ENCODE assay signal across 19 mouse cellular contexts in genomic region chrX:20872928-20873500, GRCm38 (mm10). TPM values are rescaled to one million over a fixed set of nuclear protein-coding genes. Genes with fewer than 3 reads are reported as not detected.
DNase-seq lines count a peak whose midpoint lies in the region; ATAC-seq and TF ChIP-seq lines count a peak whose summit lies in the region.
"Had no signal": no experiment of that assay in that cellular context is flagged by ENCODE, and none has a peak within 500 bp of the region (broad histone marks: within the 10 kb centered on the region; RNA-seq: fewer than 3 reads in every experiment).

No protein-coding gene starts in this region.

- H3K4me1 ChIP-seq in forebrain, embryonic 10.5 days, result peaks cover 15% of the 10 kb centered on the region
- peaks cover 3% of the 10 kb centered on the region; the same call in 1 of the 2 replicates for H3K4me1 ChIP-seq in forebrain, embryonic 13.5 days
- no peaks in the 10 kb centered on the region for H3K4me1 ChIP-seq in lung, postnatal 0 days (ENCODE audit: insufficient read depth, low read depth, low read length)
- H3K4me1 ChIP-seq: limb, embryonic 12.5 days; liver, embryonic 15.5 days had no signal

- no peak overlapping the region for H3K9ac ChIP-seq in forebrain, embryonic 13.5 days
- no peak overlapping the region for H3K9ac ChIP-seq in lung, postnatal 0 days (replicated peaks; ENCODE audit: low read depth)
- H3K9ac ChIP-seq: limb, embryonic 12.5 days; liver, embryonic 15.5 days had no signal

- WGBS in forebrain, embryonic 10.5 days, result 31% methylated on average over 11 of the region's 11 CpGs
- WGBS in forebrain, embryonic 13.5 days, result 40% methylated on average over 11 of the region's 11 CpGs
- 38% methylated on average over 11 of the region's 11 CpGs for WGBS in lung, postnatal 0 days

- no peak for TF ChIP-seq EP300 in lung, postnatal 0 days (IDR thresholded peaks at IDR 0.05)

- H3K27me3 ChIP-seq in forebrain, embryonic 10.5 days (ENCODE audit: poor library complexity, severe bottlenecking), result no peaks in the 10 kb centered on the region
- H3K27me3 ChIP-seq in forebrain, embryonic 13.5 days, result no peaks in the 10 kb centered on the region
- H3K27me3 ChIP-seq in lung, postnatal 0 days (replicated peaks; ENCODE audit: insufficient read depth, low read length), result no peaks in the 10 kb centered on the region
- H3K27me3 ChIP-seq: limb, embryonic 12.5 days had no signal

- peak; percentile 17 for DNase-seq in forebrain, embryonic 10.5 days (ENCODE audit: extremely low spot score, low spot score)
- DNase-seq in left cerebral cortex, adult 2 months (ENCODE audit: extremely low spot score in 1 of 2, low spot score in 2 of 2), result peak in 1 of 2 experiments; percentile 17
- DNase-seq in left cerebral cortex, postnatal 10 days (ENCODE audit: extremely low spot score in 1 of 2, low spot score in 2 of 2), result no peak
- peak; percentile 57 for DNase-seq in embryo, embryonic 10 days (ENCODE audit: low spot score)
- DNase-seq in cerebellum, postnatal 4 days (ENCODE audit: low spot score in 2 of 2), result no peak
- DNase-seq in lung, postnatal 0 days (ENCODE audit: low spot score), result no peak
- DNase-seq: cerebellum, postnatal 25 days; gastrocnemius, postnatal 25 days; kidney, postnatal 14 days; layer of hippocampus, postnatal 36 days; lung, postnatal 14 days; midbrain, embryonic 14.5 days had no signal

- no peaks in the 10 kb centered on the region for H3K9me3 ChIP-seq in forebrain, embryonic 10.5 days
- no peaks in the 10 kb centered on the region for H3K9me3 ChIP-seq in forebrain, embryonic 13.5 days (replicated peaks)
- H3K9me3 ChIP-seq in lung, postnatal 0 days (ENCODE audit: low read length), result no peaks in the 10 kb centered on the region
- H3K9me3 ChIP-seq: G1E; limb, embryonic 12.5 days; liver, embryonic 15.5 days had no signal

- H3K36me3 ChIP-seq in forebrain, embryonic 10.5 days (replicated peaks), result no peaks in the 10 kb centered on the region
- H3K36me3 ChIP-seq in forebrain, embryonic 13.5 days (ENCODE audit: poor library complexity, severe bottlenecking), result no peaks in the 10 kb centered on the region
- H3K36me3 ChIP-seq in lung, postnatal 0 days (ENCODE audit: insufficient read depth, low read length), result no peaks in the 10 kb centered on the region
- H3K36me3 ChIP-seq: G1E; limb, embryonic 12.5 days; liver, embryonic 15.5 days had no signal

- H3K27ac ChIP-seq in forebrain, embryonic 10.5 days, result no peak overlapping the region
- H3K27ac ChIP-seq in forebrain, embryonic 13.5 days, result no peak overlapping the region
- H3K27ac ChIP-seq in left cerebral cortex, adult 2 months, result 0 out of 2 replicates have a peak overlapping the region, but pooled peaks have one; percentile 24
- H3K27ac ChIP-seq in lung, postnatal 0 days (ENCODE audit: low read length), result no peak overlapping the region
- H3K27ac ChIP-seq: limb, embryonic 12.5 days; liver, embryonic 15.5 days had no signal

- TF ChIP-seq CTCF in left cerebral cortex, adult 2 months (IDR thresholded peaks at IDR 0.05), result no peak
- TF ChIP-seq CTCF in lung, postnatal 0 days (IDR thresholded peaks at IDR 0.05), result no peak

- H3K4me2 ChIP-seq in forebrain, embryonic 13.5 days, result no peak overlapping the region
- no peak overlapping the region for H3K4me2 ChIP-seq in lung, postnatal 0 days (replicated peaks; ENCODE audit: low read depth, low read length)
- H3K4me2 ChIP-seq: heart, embryonic 11.5 days; limb, embryonic 12.5 days; liver, embryonic 15.5 days had no signal

- intact Hi-C loops in left cerebral cortex, adult 2 months (cut with DNase I), result loop anchor here (5.0 kb wide), 1 partner anchor 46 kb away; no protein-coding TSS in a partner anchor
- intact Hi-C loops in left cerebral cortex, postnatal 10 days (cut with DNase I), result no loop called here

- ATAC-seq in forebrain, embryonic 13.5 days, result no peak
- ATAC-seq in granulocyte monocyte progenitor cell, adult 5-6 weeks (replicated peaks; ENCODE audit: poor library complexity, severe bottlenecking), result peak; percentile 37
- no peak for ATAC-seq in lung, postnatal 0 days

- no peak overlapping the region for H3K4me3 ChIP-seq in forebrain, embryonic 10.5 days
- no peak overlapping the region for H3K4me3 ChIP-seq in forebrain, embryonic 13.5 days
- no peak overlapping the region for H3K4me3 ChIP-seq in left cerebral cortex, adult 2 months
- H3K4me3 ChIP-seq in lung, postnatal 0 days (ENCODE audit: low read depth, low read length), result no peak overlapping the region
- H3K4me3 ChIP-seq: limb, embryonic 12.5 days; liver, embryonic 15.5 days had no signal

RNA-seq across cellular contexts. Expression of gene Timp1, which starts 3.0 kb away (rescaled TPM):
- polyA plus RNA-seq in forebrain, embryonic 10.5 days (2016; fragmentation: Nextera tagmentation; extraction: Ambion mirVana), result 7.4 and 7.9 TPM in 2 replicates
- 2.2 and 4.4 TPM in 2 replicates for polyA plus RNA-seq in forebrain, embryonic 13.5 days (2015; fragmentation: Nextera tagmentation; extraction: Ambion mirVana)
- 1 to 10 TPM; 1.0 to 1.3 TPM for total RNA-seq in left cerebral cortex, adult 2 months (2021)
- total RNA-seq in left cerebral cortex, postnatal 10 days (2021), result 1 to 10 TPM; 1.1 to 1.3 TPM
- total RNA-seq in granulocyte monocyte progenitor cell, adult 5-6 weeks (2014; fragmentation: Nextera tagmentation), result not detected in 2 replicates
- total RNA-seq in granulocyte monocyte progenitor cell, adult 5-6 weeks (2017), result not detected in 2 replicates
- polyA plus RNA-seq in lung, postnatal 0 days (2015; fragmentation: Nextera tagmentation; extraction: Ambion mirVana), result 20.2 and 26.5 TPM in 2 replicates
- total RNA-seq: G1E; hematopoietic stem cell, adult 5-6 weeks had no signal
- polyA plus RNA-seq: G1E had no signal

RNA-seq across cellular contexts. Expression of gene Syn1, which starts 47.8 kb away (rescaled TPM):
- 2.1 and 2.4 TPM in 2 replicates for polyA plus RNA-seq in forebrain, embryonic 10.5 days (2016; fragmentation: Nextera tagmentation; extraction: Ambion mirVana)
- 12.2 and 13.8 TPM in 2 replicates for polyA plus RNA-seq in forebrain, embryonic 13.5 days (2015; fragmentation: Nextera tagmentation; extraction: Ambion mirVana)
- total RNA-seq in left cerebral cortex, adult 2 months (2021), result 100 to 1,000 TPM; 542 to 553 TPM
- total RNA-seq in left cerebral cortex, postnatal 10 days (2021), result 100 to 1,000 TPM; 450 to 457 TPM
- not detected in 2 replicates for total RNA-seq in granulocyte monocyte progenitor cell, adult 5-6 weeks (2014; fragmentation: Nextera tagmentation)
- total RNA-seq in granulocyte monocyte progenitor cell, adult 5-6 weeks (2017), result not detected in 2 replicates
- 0.05 TPM in 1 of 2 replicates, not detected in the other for polyA plus RNA-seq in lung, postnatal 0 days (2015; fragmentation: Nextera tagmentation; extraction: Ambion mirVana)
- total RNA-seq: G1E; hematopoietic stem cell, adult 5-6 weeks had no signal
- polyA plus RNA-seq: G1E had no signal

RNA-seq across cellular contexts. Expression of gene Cfp, which starts 58.3 kb away (rescaled TPM):
- 2.9 and 4.1 TPM in 2 replicates for polyA plus RNA-seq in forebrain, embryonic 10.5 days (2016; fragmentation: Nextera tagmentation; extraction: Ambion mirVana)
- 4.5 and 5.6 TPM in 2 replicates for polyA plus RNA-seq in forebrain, embryonic 13.5 days (2015; fragmentation: Nextera tagmentation; extraction: Ambion mirVana)
- 10 to 100 TPM; 15.9 to 19.1 TPM for total RNA-seq in left cerebral cortex, adult 2 months (2021)
- total RNA-seq in left cerebral cortex, postnatal 10 days (2021), result 1 to 10 TPM; 7.4 to 9.0 TPM
- total RNA-seq in granulocyte monocyte progenitor cell, adult 5-6 weeks (2014; fragmentation: Nextera tagmentation), result 46.8 and 65.6 TPM in 2 replicates
- 30.8 and 33.2 TPM in 2 replicates for total RNA-seq in granulocyte monocyte progenitor cell, adult 5-6 weeks (2017)
- polyA plus RNA-seq in lung, postnatal 0 days (2015; fragmentation: Nextera tagmentation; extraction: Ambion mirVana), result 11.3 and 14.3 TPM in 2 replicates

Comparison
In these comparisons a context has a peak if more than half of its experiments do, and no peak if none do; other contexts are left out.
1. DNase-seq: peak in forebrain, embryonic 10.5 days (single experiment) and embryo, embryonic 10 days (single experiment); none in left cerebral cortex, postnatal 10 days (0 of 2), cerebellum, postnatal 4 days (0 of 2) and lung, postnatal 0 days (single experiment).
2. RNA of gene Syn1, which starts 47.8 kb away (total RNA-seq): 542 to 553 TPM in left cerebral cortex, adult 2 months and 450 to 457 TPM in left cerebral cortex, postnatal 10 days; not detected in granulocyte monocyte progenitor cell, adult 5-6 weeks; every median in the first group is over 100 times any median in the second.